Mouse (Mus musculus): ENCODE results near the gene Lrrtm4. TPM values are rescaled to one million over a fixed set of nuclear protein-coding genes. Genes with fewer than 3 reads are reported as not detected.

Lrrtm4 gene
- polyA plus RNA-seq, 1 experiment from 2014 or later: 2.4 TPM

DNA sequence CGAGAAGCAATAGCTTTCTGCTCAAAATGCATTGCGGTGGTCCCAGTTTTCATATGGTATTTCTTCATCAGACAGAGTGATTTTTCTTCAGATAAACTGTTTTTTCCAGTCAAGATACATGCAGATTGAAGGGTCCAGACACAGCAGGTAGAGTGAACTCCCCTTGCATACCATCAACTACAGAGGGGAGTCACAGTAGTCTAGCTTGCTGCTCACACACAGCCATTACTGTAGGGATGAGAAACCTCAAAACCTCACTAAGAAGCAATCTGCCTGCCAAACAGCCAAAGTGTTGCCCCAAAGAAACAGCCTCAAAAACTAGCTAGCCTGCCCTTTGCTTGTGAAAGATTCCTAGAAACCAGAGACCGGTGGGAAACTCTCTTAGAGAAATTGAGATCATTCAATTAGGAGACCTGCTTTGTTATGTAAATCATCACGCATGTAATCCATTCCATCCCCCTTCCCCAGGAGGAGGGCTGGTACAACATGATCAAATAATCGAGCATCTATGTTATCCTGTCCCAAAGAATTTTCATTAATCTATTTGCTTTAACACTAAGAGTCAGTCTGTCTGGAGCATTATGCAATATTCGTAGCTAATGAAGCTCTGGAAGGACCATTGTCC lies 166.9 kb downstream of the Lrrtm4 start:
- Histone ChIP-seq H3K4me3 (no peak overlapping the region), H3K27ac (no peak overlapping the region), H3K9ac (no peak overlapping the region), H3K4me2 (replicated peaks) (no peak overlapping the region), H3K36me3 (no peaks in the 10 kb centered on the region), H3K27me3 (no peaks in the 10 kb centered on the region), H3K9me3 (no peaks in the 10 kb centered on the region), H3K4me1 (no peaks in the 10 kb centered on the region)
- WGBS: 73% methylated on average over 6 of the region's 6 CpGs
- ATAC-seq (ENCODE audit: low FRiP score, low read depth): no peak

DNA sequence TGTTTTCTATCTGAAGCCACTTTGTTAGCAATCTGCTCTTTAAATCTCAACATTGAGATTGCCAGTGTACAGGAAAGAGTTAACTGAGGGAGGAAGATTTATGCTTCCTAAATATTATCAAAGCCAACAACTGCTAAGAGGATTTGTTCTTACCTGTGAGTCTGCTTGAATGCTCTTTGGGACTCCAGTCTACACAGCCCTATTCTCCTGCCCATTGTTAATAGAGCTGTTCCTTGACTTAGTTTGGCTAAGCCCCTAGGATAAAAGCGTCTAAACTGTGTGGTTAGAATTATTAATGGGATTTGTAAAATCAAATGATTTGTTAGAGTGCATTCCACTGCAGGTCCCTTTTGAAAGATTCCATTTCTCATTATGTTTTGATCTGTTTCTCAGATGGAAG lies 168.1 kb downstream of the Lrrtm4 start:
- WGBS: 56% methylated on average over 1 of the region's 1 CpGs
- no peaks in the 10 kb centered on the region for H3K9me3 ChIP-seq
- no peak for ATAC-seq (ENCODE audit: low FRiP score, low read depth)
- H3K36me3 ChIP-seq: no peaks in the 10 kb centered on the region
- no peak overlapping the region for H3K9ac ChIP-seq
- no peak overlapping the region for H3K4me2 ChIP-seq (replicated peaks)
- H3K27me3 ChIP-seq: no peaks in the 10 kb centered on the region
- H3K4me3 ChIP-seq: no peak overlapping the region
- no peak overlapping the region for H3K27ac ChIP-seq
- H3K4me1 ChIP-seq: no peaks in the 10 kb centered on the region

DNA sequence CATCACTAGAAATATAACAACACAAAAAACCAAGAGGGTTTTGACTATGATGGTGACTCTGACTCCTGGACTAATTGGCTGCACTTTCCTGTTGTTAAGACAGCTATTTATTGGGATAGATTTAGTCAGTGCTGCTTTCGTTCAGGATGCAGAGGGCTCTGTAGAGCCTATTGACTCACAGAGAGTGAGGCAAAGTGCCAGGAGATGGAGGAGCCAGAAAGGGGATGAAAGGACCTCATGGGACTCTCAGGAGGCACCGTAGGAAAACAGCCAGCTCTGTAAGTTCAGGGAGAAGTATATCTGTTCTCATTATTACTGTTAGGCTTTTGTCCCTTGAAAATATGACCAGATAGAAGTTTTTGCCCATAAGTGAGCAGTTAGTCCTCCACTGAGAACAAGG lies 190.8 kb downstream of the Lrrtm4 start:
- no peaks in the 10 kb centered on the region for H3K9me3 ChIP-seq
- no peaks in the 10 kb centered on the region for H3K36me3 ChIP-seq
- H3K4me2 ChIP-seq (replicated peaks): no peak overlapping the region
- ATAC-seq (ENCODE audit: low FRiP score, low read depth): no peak
- no peak overlapping the region for H3K9ac ChIP-seq
- H3K4me3 ChIP-seq: no peak overlapping the region
- no peaks in the 10 kb centered on the region for H3K27me3 ChIP-seq
- no peak overlapping the region for H3K27ac ChIP-seq
- WGBS: 28% methylated on average over 2 of the region's 2 CpGs
- H3K4me1 ChIP-seq: peaks cover 3% of the 10 kb centered on the region; the same call in 1 of the 2 replicates

DNA sequence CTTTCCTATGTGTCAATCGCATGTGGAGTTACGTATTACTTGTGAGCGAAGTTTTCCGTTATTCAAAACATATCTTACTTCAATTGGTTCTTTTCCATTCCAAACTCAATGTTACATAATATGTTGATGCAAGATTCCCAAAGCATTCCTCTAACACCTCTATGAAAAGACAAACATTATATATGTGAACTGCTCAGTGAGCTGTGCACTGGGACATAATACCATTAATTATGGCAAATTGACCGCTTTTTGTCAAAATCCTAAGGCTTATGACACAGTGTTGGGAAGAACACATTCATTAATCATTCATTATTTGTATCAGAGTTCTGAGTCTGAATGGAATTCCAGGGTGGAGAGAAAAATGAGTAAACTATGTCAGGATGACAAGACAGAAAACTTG lies 191.6 kb downstream of the Lrrtm4 start:
- H3K4me2 ChIP-seq (replicated peaks): no peak overlapping the region
- ATAC-seq (ENCODE audit: low FRiP score, low read depth): no peak
- H3K4me1 ChIP-seq: peaks cover 3% of the 10 kb centered on the region; the same call in 1 of the 2 replicates
- H3K9ac ChIP-seq: no peak overlapping the region
- H3K27me3 ChIP-seq: no peaks in the 10 kb centered on the region
- WGBS: 90% methylated on average over 5 of the region's 5 CpGs
- no peak overlapping the region for H3K27ac ChIP-seq
- H3K36me3 ChIP-seq: no peaks in the 10 kb centered on the region
- no peak overlapping the region for H3K4me3 ChIP-seq
- no peaks in the 10 kb centered on the region for H3K9me3 ChIP-seq

DNA sequence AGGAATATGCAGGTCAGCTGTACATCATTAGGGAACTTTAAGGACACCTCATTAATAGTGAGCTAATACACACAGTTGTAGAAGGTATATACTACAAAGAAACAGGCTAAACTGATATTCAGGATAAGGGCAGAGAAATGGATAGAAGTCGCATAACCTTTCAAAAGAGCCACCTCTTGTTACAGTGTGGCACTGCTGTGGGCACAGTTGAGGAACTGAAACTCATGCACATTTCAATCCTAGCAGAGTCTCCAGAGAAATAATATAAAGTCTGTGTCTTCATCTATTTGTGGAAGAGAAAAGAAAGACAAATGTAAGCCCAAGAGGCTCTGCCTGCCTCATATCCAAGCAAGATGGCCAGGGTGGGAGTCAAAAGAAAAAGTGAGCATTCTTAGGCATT lies 242.9 kb downstream of the Lrrtm4 start:
- H3K9ac ChIP-seq: no peak overlapping the region
- no peaks in the 10 kb centered on the region for H3K9me3 ChIP-seq
- no peak overlapping the region for H3K4me2 ChIP-seq (replicated peaks)
- H3K27me3 ChIP-seq: no peaks in the 10 kb centered on the region
- H3K4me1 ChIP-seq: 0 out of 2 replicates have a peak, but pooled peaks cover 4% of the 10 kb centered on the region
- no peak for ATAC-seq (ENCODE audit: low FRiP score, low read depth)
- H3K4me3 ChIP-seq: no peak overlapping the region
- no peak overlapping the region for H3K27ac ChIP-seq
- WGBS: 97% methylated on average over 1 of the region's 1 CpGs
- H3K36me3 ChIP-seq: no peaks in the 10 kb centered on the region

DNA sequence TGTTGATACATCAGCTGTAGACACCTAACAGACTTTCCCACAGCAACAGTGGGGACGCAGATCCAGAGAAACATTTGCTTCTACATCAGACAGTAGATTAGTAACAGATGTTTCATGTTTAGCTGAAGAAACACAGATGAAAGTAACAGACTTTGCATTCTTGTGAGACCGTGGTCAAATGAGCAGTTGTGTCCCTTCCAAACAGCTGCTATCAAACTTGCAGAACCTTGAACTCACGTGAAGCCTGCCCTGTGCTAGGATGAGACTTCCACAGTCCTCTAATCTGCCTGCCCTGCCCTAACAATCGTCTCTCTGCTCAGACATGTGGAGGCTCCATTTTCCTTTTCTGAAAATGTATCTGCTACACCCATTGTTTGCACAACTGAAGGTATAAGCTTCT lies 245.3 kb downstream of the Lrrtm4 start:
- no peak for ATAC-seq (ENCODE audit: low FRiP score, low read depth)
- no peak overlapping the region for H3K9ac ChIP-seq
- H3K27me3 ChIP-seq: no peaks in the 10 kb centered on the region
- H3K4me1 ChIP-seq: 0 out of 2 replicates have a peak, but pooled peaks cover 4% of the 10 kb centered on the region
- WGBS: 27% methylated on average over 4 of the region's 4 CpGs
- H3K4me3 ChIP-seq: no peak overlapping the region
- H3K9me3 ChIP-seq: no peaks in the 10 kb centered on the region
- no peaks in the 10 kb centered on the region for H3K36me3 ChIP-seq
- no peak overlapping the region for H3K27ac ChIP-seq
- H3K4me2 ChIP-seq (replicated peaks): no peak overlapping the region

DNA sequence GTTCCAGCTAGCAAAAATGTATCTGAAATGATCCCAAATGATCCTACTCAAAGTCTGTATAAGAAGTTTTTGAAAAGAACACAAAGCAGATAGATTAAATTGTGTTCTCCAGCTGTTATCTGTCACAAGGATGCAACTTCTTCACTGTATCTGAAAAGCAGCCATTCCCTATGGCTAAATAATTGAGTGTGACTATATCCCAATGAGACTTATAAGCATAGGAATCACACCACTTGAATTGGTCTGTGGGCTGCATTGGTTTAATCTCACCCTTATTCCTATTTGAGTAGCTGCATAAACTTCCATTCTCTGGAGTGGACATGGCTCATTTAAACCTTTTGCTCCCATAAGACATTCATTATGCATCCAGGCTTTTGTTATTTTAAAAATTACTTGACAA lies 245.9 kb downstream of the Lrrtm4 start:
- Histone ChIP-seq H3K9me3 (no peaks in the 10 kb centered on the region), H3K4me3 (no peak overlapping the region), H3K9ac (no peak overlapping the region), H3K27ac (no peak overlapping the region), H3K4me1 (0 out of 2 replicates have a peak, but pooled peaks cover 4% of the 10 kb centered on the region), H3K27me3 (no peaks in the 10 kb centered on the region), H3K36me3 (no peaks in the 10 kb centered on the region), H3K4me2 (replicated peaks) (no peak overlapping the region)
- ATAC-seq (ENCODE audit: low FRiP score, low read depth): no peak

DNA sequence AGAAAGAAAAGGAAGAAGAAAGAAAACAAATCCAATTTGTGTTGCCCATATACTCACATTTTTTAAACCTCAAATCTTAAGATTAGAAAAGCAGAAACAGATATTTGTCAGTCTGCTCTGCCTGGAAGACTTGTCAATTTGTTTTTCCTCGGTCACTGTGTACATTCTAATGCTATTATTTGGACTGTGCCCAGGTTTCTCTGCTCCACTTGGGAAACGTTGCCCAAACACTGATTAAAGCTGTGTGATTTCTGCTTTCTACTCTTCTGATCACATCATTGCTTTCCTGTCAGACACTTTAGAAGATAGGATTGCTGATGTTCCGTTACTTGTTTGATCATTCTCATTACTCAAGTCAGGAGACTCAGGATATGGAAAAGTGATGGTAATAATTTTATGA lies 247.1 kb downstream of the Lrrtm4 start:
- Histone ChIP-seq H3K4me1 (0 out of 2 replicates have a peak, but pooled peaks cover 4% of the 10 kb centered on the region), H3K4me2 (replicated peaks) (no peak overlapping the region), H3K27ac (no peak overlapping the region), H3K9ac (no peak overlapping the region), H3K27me3 (no peaks in the 10 kb centered on the region), H3K9me3 (no peaks in the 10 kb centered on the region), H3K36me3 (no peaks in the 10 kb centered on the region), H3K4me3 (no peak overlapping the region)
- WGBS: 67% methylated on average over 3 of the region's 3 CpGs
- no peak for ATAC-seq (ENCODE audit: low FRiP score, low read depth)

DNA sequence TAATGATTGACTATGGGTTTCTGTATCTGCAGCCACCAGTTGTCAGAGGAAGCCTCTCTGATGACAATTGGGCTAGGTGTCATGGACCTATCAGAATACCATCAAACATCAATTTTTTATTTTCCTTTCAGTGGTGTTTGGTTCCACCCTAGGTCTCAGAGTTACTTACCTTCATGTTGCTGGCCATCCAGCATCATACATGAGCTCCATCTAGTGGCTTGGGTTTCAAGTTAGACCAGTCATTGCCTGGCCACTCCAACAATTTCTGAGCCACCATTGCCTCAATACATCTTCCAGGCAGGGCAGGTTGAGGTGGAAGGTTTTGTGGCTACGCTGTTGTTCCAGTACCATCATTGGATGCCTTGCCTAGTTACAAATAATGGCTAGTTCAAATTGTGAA lies 268.3 kb downstream of the Lrrtm4 start:
- H3K4me2 ChIP-seq (replicated peaks): no peak overlapping the region
- no peak for ATAC-seq (ENCODE audit: low FRiP score, low read depth)
- H3K27me3 ChIP-seq: no peaks in the 10 kb centered on the region
- H3K36me3 ChIP-seq: no peaks in the 10 kb centered on the region
- 92% methylated on average over 1 of the region's 1 CpGs for WGBS
- H3K9ac ChIP-seq: no peak overlapping the region
- no peak overlapping the region for H3K27ac ChIP-seq
- H3K4me3 ChIP-seq: no peak overlapping the region
- no peaks in the 10 kb centered on the region for H3K4me1 ChIP-seq
- no peaks in the 10 kb centered on the region for H3K9me3 ChIP-seq

DNA sequence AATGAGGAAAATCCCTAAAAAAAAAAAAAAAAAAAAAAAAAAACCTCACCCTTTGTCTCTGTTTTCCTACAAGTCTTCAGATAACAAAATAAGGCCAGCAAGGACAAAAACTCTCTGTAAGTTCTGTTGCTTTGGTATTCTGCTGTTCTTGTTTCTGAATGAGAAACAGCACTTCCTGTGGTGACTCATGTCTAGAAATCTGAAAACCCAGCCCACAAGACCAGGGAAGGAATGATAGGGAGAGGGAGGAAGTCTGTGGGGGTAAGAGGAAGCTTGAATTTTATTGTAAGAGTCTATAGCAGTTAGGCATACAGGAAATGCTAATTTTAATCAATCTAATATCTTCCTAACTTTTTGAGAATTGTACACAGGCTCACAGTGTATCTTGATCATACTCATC lies 283.2 kb downstream of the Lrrtm4 start:
- no peak overlapping the region for H3K27ac ChIP-seq
- no peaks in the 10 kb centered on the region for H3K9me3 ChIP-seq
- no peak overlapping the region for H3K4me3 ChIP-seq
- H3K27me3 ChIP-seq: no peaks in the 10 kb centered on the region
- H3K36me3 ChIP-seq: no peaks in the 10 kb centered on the region
- H3K4me2 ChIP-seq (replicated peaks): no peak overlapping the region
- no peak overlapping the region for H3K9ac ChIP-seq
- H3K4me1 ChIP-seq: no peaks in the 10 kb centered on the region
- no peak for ATAC-seq (ENCODE audit: low FRiP score, low read depth)

DNA sequence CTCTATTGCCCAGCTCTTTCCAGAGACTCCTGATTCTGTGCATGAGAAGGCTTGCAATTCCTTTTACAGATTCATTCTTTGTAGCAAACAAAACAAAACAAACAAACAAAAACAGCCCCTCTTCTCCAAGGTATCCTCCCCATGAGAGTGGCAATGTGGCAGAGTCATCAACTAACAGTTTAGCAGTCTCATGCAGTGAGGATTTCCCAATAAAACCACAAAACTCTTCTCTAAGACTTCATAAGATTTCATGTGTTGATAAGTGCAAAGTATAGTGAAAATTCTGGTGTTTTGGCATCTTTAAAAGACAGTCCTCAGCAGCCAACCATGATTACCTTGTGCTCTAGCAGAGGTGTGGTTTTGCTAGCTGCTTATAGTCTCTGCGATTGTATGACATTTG lies 284.9 kb downstream of the Lrrtm4 start:
- whole genome bisulfite sequencing: 89% methylated on average over 1 of the region's 1 CpGs

DNA sequence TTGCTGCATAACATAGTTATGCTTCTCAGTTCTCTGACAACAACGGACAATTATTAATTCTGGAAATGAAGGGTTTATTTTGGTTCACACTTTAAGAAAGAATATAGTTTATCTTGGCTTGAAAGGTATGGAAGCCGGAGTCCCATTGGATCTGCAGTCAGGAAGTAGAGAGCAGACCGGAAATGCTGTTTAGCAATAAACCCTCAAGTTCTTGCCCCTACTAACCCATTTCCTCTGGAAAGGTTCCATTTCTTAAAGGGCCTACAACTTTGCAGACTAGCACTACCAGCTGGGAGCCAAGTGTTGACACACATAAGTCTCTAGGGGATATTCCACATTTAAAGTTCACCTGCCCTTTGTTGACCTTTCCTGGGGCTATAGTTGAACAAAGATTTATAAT lies 309.7 kb downstream of the Lrrtm4 start:
- ATAC-seq (ENCODE audit: low FRiP score, low read depth): no peak
- WGBS: 81% methylated on average over 3 of the region's 3 CpGs

More for the DNA sequence above, 284.9 kb downstream of the Lrrtm4 start:
- no peaks in the 10 kb centered on the region for H3K27me3 ChIP-seq
- no peak overlapping the region for H3K9ac ChIP-seq
- H3K9me3 ChIP-seq: no peaks in the 10 kb centered on the region
- no peak overlapping the region for H3K27ac ChIP-seq
- no peaks in the 10 kb centered on the region for H3K4me1 ChIP-seq
- ATAC-seq (ENCODE audit: low FRiP score, low read depth): no peak
- no peaks in the 10 kb centered on the region for H3K36me3 ChIP-seq
- no peak overlapping the region for H3K4me2 ChIP-seq (replicated peaks)
- no peak overlapping the region for H3K4me3 ChIP-seq

DNA sequence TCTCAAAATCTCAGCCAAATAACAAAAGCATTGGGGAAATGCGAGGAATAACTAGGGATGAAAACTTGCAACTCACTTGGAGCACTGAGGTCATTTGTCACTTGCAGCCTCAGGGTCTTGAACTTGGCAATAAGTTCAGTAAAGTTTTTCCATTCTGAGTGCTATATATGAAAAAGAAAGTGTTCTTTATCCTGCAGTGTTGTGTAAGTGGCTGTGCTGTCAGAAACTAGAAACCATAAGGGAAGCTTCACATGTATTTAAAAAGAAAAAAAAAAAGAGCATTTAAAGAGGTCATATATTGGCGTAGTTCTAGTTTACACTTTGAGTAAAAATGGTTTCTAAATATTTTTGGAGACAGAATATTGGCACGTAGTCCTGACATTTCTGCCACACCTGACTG lies 313.1 kb downstream of the Lrrtm4 start:
- Histone ChIP-seq H3K4me2 (replicated peaks) (no peak overlapping the region), H3K9ac (no peak overlapping the region), H3K4me1 (no peaks in the 10 kb centered on the region), H3K36me3 (no peaks in the 10 kb centered on the region), H3K27me3 (no peaks in the 10 kb centered on the region), H3K9me3 (no peaks in the 10 kb centered on the region), H3K27ac (no peak overlapping the region), H3K4me3 (no peak overlapping the region)
- no peak for ATAC-seq (ENCODE audit: low FRiP score, low read depth)
- WGBS: 82% methylated on average over 3 of the region's 3 CpGs

More for the DNA sequence above, 309.7 kb downstream of the Lrrtm4 start:
- Histone ChIP-seq H3K9me3 (no peaks in the 10 kb centered on the region), H3K4me1 (no peaks in the 10 kb centered on the region), H3K27ac (no peak overlapping the region), H3K9ac (no peak overlapping the region), H3K4me2 (replicated peaks) (no peak overlapping the region), H3K27me3 (no peaks in the 10 kb centered on the region), H3K36me3 (no peaks in the 10 kb centered on the region), H3K4me3 (no peak overlapping the region)
